Mouse (Mus musculus): ENCODE results near the gene Rbpjl.
A peak's percentile ranks its signal among the peaks of the same experiment; 100 is the strongest.

The Rbpjl gene

DNA sequence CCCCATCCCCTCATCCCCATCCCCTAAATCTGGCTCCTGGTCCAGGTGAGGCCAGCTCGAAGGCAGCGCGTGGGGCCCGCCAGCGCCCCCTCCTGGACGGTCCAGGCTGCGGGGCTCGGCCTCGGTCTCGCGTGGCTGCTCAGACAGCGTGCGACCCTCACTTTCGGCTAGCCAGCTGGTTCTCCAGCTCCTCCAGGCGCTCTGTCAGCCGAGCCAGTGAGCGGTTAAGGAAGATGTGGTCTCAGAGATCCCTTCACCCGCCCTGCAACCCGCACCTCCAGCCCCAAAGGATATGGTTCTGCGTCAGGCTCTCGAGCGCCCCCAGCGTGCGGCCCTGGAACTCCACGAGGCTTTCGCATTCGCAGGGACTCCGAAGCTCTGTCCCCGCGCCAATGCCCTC, 13.4 kb upstream of the Rbpjl start:
- DNase-seq (ENCODE audit: extremely low spot score, low read depth, low spot score): no peak

GRCm38 (mm10) chr2:164393126-164393525, 9.8 kb upstream of the Rbpjl start:
- DNase-seq (ENCODE audit: extremely low spot score, low read depth, low spot score): no peak

DNA sequence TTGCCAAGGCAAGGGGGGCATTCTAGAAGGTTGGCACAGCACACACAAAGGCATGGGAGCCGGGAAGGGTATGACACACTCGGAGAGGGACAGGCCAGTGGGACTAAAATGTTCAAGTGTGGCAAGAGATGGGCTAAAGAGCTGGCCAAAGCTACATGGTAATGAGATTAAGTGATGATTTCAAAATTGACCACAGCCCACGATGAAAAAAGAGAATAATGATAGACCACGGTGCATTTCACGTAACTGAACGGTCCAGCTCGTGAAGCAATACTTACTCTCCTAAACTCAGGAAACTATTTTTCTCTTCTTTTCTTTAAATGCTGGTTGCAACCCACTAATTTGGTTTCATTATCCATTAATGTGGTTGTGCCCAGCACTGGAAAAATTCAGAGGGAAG, 6.9 kb upstream of the Rbpjl start:
- no peak for DNase-seq (ENCODE audit: extremely low spot score, low read depth, low spot score)

- no peak for DNase-seq (ENCODE audit: extremely low spot score, low read depth, low spot score)
Measured at GRCm38 (mm10) chr2:164396911-164397310, 6.0 kb upstream of the Rbpjl start.

DNA sequence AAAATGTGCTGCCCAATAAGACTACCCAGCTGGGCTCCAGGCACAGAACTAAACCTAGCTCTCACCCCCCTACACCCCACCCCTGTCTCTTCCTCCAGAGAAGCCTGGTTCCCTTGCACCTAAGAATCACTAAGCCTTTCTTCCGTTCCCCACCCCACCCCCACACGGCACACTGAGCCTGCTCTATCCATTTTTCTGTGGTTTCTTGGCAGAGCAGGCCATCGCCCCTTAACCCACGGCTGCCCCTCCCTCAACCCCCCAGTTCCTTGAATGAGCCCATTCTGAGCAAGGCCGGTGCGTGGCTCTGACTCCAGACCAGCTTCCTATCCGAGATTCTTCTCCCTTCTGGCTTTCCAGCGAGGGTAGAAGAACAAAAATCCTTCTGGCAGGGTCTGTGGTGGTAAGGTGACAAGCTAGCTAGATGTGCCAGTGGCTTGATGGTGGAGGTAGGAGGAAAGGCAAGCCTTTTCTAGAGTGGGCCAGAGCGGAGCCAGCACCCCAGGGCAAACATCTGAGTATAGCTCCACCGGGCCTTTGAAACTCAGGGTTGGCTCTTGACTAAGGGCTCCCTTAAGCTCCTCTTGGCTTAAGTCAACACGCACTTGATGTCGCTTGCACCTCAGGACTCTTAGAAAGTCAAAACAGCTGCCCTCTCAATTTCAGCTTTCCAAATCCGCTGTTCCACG, 598 bp downstream of the Rbpjl start:
- no peak for DNase-seq (ENCODE audit: extremely low spot score, low read depth, low spot score)

DNA sequence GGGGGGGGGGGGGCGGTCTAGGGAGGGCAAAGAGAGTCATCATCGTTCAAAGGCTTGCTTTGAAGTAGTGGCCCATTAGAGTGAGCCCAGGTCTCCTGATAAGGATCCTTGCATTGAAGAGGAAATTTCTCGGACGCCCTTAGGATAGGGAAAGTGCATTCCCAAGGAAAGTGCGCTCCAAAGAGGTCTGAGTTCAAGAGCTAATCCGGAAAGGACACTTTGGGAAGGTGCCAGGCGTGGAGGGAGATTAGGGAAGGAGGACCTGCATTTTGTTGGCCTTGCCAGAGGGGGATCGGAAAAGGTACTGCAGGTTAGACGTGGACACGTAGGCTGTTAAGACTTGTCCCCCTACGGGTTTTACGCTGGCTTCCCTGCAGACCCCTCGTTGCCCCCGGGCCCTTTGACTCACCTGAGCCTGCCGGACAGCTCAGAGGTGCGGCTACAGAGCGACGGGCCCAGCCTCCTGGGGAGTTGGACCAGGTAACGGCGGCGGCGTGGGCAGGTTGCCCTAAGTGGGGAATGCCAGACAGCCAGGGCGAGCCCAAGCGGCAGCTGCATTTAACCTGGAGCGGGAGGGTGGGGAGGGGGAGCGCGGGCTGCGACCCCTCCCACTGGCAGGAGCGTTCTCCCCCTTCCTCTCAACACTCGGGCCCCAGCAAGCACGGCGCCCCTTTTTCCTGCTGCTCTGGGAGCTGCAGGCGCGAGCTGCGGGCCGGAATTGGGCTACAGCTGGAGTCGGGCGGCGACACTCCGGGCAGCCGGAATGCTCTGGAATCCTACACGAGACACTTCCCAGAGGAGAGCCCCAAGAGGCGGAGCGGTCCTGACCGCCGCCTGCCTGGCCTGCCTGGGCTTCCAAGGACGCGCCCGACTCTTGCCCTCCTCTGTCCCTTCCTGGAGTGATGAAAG, 1.4 kb downstream of the Rbpjl start:
- no peak for DNase-seq (ENCODE audit: extremely low spot score, low read depth, low spot score)

GRCm38 (mm10) chr2:164405060-164405459, 2.1 kb downstream of the Rbpjl start, which contains the start of gene Matn4:
Gene Matn4, minus strand, starts transcription at chr2:164405160.
- no peak for DNase-seq (ENCODE audit: extremely low spot score, low read depth, low spot score)

DNA sequence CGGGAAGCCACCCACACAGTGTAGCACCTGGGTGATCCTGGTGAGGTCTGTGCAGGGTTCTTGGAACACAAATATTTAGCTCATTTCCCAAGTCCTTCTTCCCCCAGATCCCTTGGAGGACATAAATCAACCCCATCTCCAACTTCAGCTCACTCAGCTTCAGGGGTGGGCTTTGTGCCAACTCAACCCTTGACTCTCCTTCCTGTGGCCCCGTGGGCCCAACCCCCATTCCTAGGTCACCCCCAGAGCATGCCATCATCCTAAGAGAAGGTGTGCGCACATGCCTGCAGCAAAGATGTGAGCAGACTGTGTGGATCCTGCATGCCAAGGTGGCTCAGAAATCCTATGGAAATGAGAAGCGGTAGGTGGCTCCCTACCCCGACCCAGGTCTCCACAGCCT, 2.6 kb downstream of the Rbpjl start:
- no peak for DNase-seq (ENCODE audit: extremely low spot score, low read depth, low spot score)

DNA sequence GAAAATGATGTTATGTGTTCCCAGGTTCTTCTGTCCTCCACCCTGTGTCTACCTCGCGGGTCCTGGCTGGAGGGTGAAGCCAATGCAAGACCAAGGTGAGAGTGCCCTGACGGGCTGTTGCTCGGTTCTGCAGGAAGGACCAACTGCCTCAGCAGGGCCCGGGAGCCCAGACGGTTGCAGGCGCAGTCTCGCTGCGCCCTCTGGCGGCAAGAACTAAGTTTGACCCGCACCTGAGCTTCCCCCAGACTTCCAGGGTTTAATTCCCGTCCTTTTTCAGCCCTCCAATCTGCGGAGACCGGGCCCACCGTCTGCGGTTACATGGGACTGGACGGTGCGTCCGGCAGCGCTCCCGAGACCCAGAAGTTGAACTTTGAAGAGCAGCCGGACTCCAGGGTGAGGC, 4.8 kb downstream of the Rbpjl start:
- peak; percentile 67 for DNase-seq (ENCODE audit: extremely low spot score, low read depth, low spot score)

DNA sequence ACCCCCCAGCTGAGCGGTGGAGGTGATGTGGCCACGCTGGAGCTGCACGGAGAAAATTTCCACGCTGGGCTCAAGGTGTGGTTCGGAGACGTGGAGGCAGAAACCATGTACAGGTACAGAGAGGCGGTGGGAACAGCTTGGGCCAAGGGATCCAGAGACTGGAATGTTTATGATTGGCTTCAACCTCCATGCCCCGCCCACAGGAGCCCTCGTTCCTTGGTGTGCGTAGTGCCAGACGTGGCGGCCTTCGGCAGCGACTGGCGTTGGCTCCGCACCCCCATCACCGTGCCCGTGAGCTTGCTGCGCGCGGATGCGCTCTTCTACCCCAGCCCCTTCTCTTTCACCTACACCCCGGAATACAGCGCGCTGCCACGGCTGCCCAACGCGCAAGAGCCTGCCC, 11.2 kb downstream of the Rbpjl start:
- DNase-seq (ENCODE audit: extremely low spot score, low read depth, low spot score): no peak

GRCm38 (mm10) chr2:164414581-164414980, 11.6 kb downstream of the Rbpjl start:
- no peak for DNase-seq (ENCODE audit: extremely low spot score, low read depth, low spot score)

DNA sequence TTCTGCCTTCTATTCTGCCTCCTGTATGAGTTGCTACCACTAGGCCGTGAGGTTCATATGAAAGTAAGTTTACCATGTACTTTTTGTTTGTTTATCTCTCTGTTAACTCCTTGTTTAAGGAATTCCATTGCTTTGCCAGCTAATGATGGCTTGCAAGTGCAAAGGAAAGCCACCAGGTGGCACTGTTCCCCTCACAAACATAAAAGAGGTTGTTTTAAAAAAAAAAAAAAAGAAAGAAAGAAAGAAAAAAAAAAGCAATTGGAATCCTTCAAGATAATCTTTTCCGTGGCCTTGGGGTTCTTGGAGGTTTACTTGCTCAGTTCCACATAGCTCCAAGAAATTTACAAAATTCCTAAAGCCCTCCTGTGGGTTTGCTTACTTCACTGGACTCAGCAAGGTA, 14.3 kb downstream of the Rbpjl start:
- peak; percentile 54 for DNase-seq (ENCODE audit: extremely low spot score, low read depth, low spot score)

GRCm38 (mm10) chr2:164418308-164418875, 15.5 kb downstream of the Rbpjl start:
- no peak for DNase-seq (ENCODE audit: extremely low spot score, low read depth, low spot score)

- DNase-seq (ENCODE audit: extremely low spot score, low read depth, low spot score): no peak
Measured at GRCm38 (mm10) chr2:164419489-164419888, 16.5 kb downstream of the Rbpjl start.

DNA sequence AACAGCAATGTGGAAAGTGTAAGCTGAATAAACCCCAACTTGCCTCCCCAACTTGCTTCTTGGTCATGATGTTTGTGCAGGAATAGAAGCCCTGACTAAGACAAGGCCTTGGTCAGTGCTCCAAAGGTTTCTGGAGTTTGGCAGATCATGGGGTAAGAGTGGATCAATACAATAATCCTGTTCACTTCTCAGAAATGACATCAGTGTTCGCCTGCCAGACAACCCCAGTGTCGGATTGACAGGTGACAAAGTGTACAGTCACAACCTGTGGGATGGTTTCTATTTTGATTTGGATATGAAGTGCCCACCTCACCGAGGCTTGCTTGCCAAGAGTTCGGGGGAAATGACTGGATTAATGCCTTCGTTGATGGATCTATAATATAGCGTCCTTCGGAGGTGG, 18.4 kb downstream of the Rbpjl start:
- DNase-seq (ENCODE audit: extremely low spot score, low read depth, low spot score): no peak

DNA sequence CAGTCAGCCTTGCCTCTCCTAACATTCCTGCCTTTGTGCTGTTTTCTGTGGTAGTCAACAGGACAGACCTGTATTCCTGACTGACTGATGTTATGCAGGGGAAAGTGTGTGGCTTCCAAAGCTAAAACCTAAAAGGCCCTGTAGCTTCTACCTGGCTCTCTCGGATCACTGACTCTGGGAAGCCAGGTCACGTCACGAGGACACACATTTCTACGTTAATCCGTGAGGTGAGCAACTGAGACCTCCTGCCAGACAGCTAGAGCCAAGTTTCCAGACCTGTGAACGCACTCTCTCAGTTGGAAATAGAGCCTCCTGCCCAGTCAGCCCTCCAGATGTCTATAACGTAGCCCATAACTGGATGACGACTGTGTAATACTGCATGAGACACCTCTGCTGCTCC, 19.0 kb downstream of the Rbpjl start:
- DNase-seq (ENCODE audit: extremely low spot score, low read depth, low spot score): no peak

DNA sequence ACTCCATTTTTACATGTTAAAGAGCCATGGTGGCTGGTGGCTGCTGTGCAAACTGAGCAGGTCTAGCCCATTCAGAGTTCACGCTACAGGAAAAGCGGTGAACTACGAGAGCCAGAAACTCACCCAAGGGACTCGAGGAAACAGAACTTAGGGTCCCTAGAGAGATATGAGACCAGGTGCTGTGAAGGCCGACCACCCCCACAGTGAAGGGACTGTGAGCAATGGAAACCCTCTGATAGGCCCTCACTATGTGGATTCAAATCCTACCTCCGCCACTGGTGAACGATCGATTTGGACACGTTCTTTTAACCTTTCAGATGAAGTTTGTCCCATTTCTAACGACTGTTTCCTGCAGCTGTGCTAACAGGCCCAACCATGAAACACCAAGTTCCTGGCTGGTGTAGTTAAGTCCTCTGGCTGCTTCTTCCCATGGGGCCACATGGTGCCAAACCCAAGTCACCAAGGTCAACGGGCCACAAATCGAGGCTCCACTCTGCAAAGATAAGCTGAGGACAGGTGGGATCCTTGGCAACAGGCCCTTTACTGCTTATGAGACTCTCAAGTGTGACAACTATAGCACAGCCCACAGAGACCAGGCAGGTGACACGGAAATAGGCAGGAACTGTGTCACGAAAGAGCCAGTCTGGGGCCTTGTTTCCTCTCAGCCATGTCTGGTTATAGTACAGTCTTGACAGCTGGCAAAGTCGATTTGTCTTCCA, 19.9 kb downstream of the Rbpjl start:
- no peak for DNase-seq (ENCODE audit: extremely low spot score, low read depth, low spot score)

GRCm38 (mm10) chr2:164423464-164423863, 20.5 kb downstream of the Rbpjl start:
- DNase-seq (ENCODE audit: extremely low spot score, low read depth, low spot score): no peak

GRCm38 (mm10) chr2:164424406-164424805, 21.5 kb downstream of the Rbpjl start:
- no peak for DNase-seq (ENCODE audit: extremely low spot score, low read depth, low spot score)

GRCm38 (mm10) chr2:164425401-164425800, 22.5 kb downstream of the Rbpjl start:
- no peak for DNase-seq (ENCODE audit: extremely low spot score, low read depth, low spot score)

DNA sequence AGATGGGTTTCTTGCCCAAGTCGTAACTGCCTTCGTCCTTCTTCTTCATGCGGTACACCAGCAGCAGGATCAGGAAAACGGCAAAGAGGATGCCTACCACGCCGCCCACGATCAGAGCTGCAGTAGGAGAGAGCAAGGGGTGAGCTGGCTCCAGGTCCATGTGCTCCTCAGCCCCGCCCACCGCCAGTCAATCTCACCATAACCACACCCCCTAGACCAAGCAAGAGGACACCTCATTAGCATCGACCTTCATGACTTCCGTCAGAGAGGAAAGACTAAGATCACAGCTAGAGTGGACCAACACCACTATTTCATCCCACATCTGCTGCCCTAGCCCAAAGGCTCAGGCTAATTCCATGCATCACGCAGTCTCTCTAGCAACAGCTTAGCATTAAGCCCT, 23.2 kb downstream of the Rbpjl start:
- no peak for DNase-seq (ENCODE audit: extremely low spot score, low read depth, low spot score)

Measured in hindlimb bud, embryonic 11.5 days (tissue).